Mouse (Mus musculus) adrenal gland (tissue): Measurements from ENCODE around the gene Guca2a.

Experiments used
- intact Hi-C: fragments of 180-260 bp; cut with DNase I; formaldehyde crosslinking; loops from one replicate; pipeline ENCODE4 v1.15.1; 2025

The Guca2a gene

GRCm38 (mm10) chr4:119637946-119638345 is 442 bp downstream of the Guca2a start:
- intact Hi-C loops, result no loop called here

GRCm38 (mm10) chr4:119638656-119639055 is 1.2 kb downstream of the Guca2a start:
- intact Hi-C loops, result no loop called here

GRCm38 (mm10) chr4:119642666-119643065 is 5.2 kb downstream of the Guca2a start:
- intact Hi-C loops, result no loop called here

GRCm38 (mm10) chr4:119657011-119657410 is 19.5 kb downstream of the Guca2a start:
- intact Hi-C loops, result no loop called here

GRCm38 (mm10) chr4:119658246-119658645 is 20.7 kb downstream of the Guca2a start:
- intact Hi-C loops, result no loop called here

GRCm38 (mm10) chr4:119658731-119659130 is 21.2 kb downstream of the Guca2a start, which contains the start of gene Guca2b:
Gene Guca2b, minus strand, starts transcription at chr4:119658954.
- intact Hi-C loops, result no loop called here

GRCm38 (mm10) chr4:119660007-119660406 is 22.5 kb downstream of the Guca2a start:
- intact Hi-C loops, result no loop called here

- intact Hi-C loops, result no loop called here
These were observed 24.6 kb downstream of the Guca2a start for GRCm38 (mm10) chr4:119662151-119662550.

- intact Hi-C loops, result no loop called here
These were observed 25.5 kb downstream of the Guca2a start for GRCm38 (mm10) chr4:119662976-119663375.

GRCm38 (mm10) chr4:119663409-119664095 is 26.0 kb downstream of the Guca2a start:
- intact Hi-C loops, result no loop called here

GRCm38 (mm10) chr4:119665166-119665565 is 27.7 kb downstream of the Guca2a start:
- intact Hi-C loops, result loop anchor here (5.0 kb wide), 2 partner anchors 33 to 418 kb away; no protein-coding TSS in a partner anchor

GRCm38 (mm10) chr4:119666116-119666515 is 28.6 kb downstream of the Guca2a start:
- intact Hi-C loops, result loop anchor here (5.0 kb wide), 2 partner anchors 34 to 419 kb away; no protein-coding TSS in a partner anchor

GRCm38 (mm10) chr4:119667454-119667853 is 29.9 kb downstream of the Guca2a start:
- intact Hi-C loops, result loop anchor here (5.0 kb wide), 2 partner anchors 35 to 420 kb away; no protein-coding TSS in a partner anchor

- intact Hi-C loops, result loop anchor here (5.0 kb wide), 2 partner anchors 36 to 421 kb away; no protein-coding TSS in a partner anchor
These were observed 30.7 kb downstream of the Guca2a start for GRCm38 (mm10) chr4:119668185-119668584.

- intact Hi-C loops, result loop anchor here (5.0 kb wide), 2 partner anchors 36 to 421 kb away; no protein-coding TSS in a partner anchor
These were observed 31.1 kb downstream of the Guca2a start for GRCm38 (mm10) chr4:119668596-119668995.

GRCm38 (mm10) chr4:119669356-119670209 is 32.1 kb downstream of the Guca2a start:
- intact Hi-C loops, result loop anchor here (5.0 kb wide), 2 partner anchors 37 to 422 kb away; no protein-coding TSS in a partner anchor

GRCm38 (mm10) chr4:119670210-119670555 is 32.7 kb downstream of the Guca2a start:
- intact Hi-C loops, result no loop called here

- intact Hi-C loops, result no loop called here
These were observed 33.2 kb downstream of the Guca2a start for GRCm38 (mm10) chr4:119670736-119671135.

GRCm38 (mm10) chr4:119671164-119671563 is 33.7 kb downstream of the Guca2a start:
- intact Hi-C loops, result no loop called here

- intact Hi-C loops, result no loop called here
These were observed 35.2 kb downstream of the Guca2a start for GRCm38 (mm10) chr4:119672685-119673084.

- intact Hi-C loops, result no loop called here
These were observed 45.1 kb downstream of the Guca2a start for GRCm38 (mm10) chr4:119682596-119682995.

GRCm38 (mm10) chr4:119685746-119686145 is 48.2 kb downstream of the Guca2a start:
- intact Hi-C loops, result no loop called here
